Mouse (Mus musculus): ENCODE results near the gene Rpsa.

DNA sequence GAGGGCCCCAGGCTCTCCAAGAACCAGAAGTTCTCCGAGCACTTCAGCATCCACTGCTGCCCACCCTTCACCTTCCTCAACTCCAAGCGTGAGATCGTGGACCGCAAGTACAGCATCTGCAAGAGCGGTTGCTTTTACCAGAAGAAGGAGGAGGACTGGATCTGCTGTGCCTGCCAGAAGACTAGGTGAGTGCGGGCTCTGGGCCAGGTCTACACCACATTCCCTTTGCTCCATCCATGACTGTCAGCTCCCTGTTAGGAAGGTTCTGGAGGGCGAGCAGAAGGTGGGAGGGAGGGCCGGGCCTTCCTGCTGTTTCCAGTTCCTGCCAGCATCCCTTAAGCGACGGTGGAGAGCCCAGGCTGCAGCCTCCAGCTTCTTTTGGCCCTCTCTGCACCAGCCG is 40.3 kb downstream of the Rpsa start:
- no peak for TF ChIP-seq CTCF (conservative IDR thresholded peaks at IDR 0.05; ENCODE audit: insufficient read depth, insufficient read length, low read depth, low read length)
- no peak for TF ChIP-seq POLR2A (IDR thresholded peaks at IDR 0.05; ENCODE audit: low read depth, low read length)

All from kidney, adult 2 months (tissue).